Comparison of ENCODE assay signal across 29 mouse cellular contexts in the genomic region with DNA sequence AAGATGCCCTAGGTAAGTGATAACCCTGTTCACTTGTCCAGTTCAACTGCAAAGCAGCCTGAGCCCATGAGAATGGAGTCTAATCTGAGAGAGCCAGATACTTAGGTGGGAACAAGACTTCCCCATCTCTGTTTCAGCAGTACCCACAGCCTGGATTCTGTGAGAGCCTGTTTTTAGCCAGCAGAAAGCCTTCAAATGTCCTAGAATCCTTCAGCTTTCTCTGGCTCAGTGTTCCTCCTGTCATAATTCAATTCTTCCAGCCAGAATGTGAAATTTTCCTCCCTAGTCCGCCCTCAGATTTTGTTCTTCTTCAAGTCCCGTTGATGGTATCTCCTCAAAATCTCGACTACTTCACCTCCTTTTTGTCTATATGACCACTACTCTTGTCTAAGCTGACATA. TPM values are rescaled to one million over a fixed set of nuclear protein-coding genes. Genes with fewer than 3 reads are reported as not detected.
"Had no signal": no experiment of that assay in that cellular context is flagged by ENCODE, and none has a peak within 500 bp of the region (broad histone marks: within the 10 kb centered on the region; RNA-seq: fewer than 3 reads in every experiment).

No protein-coding gene starts in this region.

- DNase-seq: gastrocnemius, postnatal 14 days; gastrocnemius, postnatal 36 days; heart, adult 11 months; heart, adult 2 months; heart, postnatal 14 days; heart, postnatal 36 days; kidney, adult 11 months; kidney, adult 2 months; kidney, adult 9 months; kidney, postnatal 14 days; kidney, postnatal 36 days; layer of hippocampus, adult 9-11 months; layer of hippocampus, postnatal 36 days; left cerebral cortex, postnatal 4 days; liver; liver, embryonic 13.5 days had no signal

- ATAC-seq: hindbrain, postnatal 0 days; intestine, embryonic 16.5 days had no signal

- H3K36me3 ChIP-seq: heart, embryonic 10.5 days; heart, embryonic 13.5 days; heart, embryonic 15.5 days; hindbrain, embryonic 13.5 days; hindbrain, embryonic 15.5 days; kidney, embryonic 15.5 days; limb, embryonic 12.5 days; liver, embryonic 13.5 days; liver, embryonic 15.5 days had no signal

- H3K4me1 ChIP-seq: heart, embryonic 10.5 days; heart, embryonic 13.5 days; heart, embryonic 15.5 days; hindbrain, embryonic 13.5 days; hindbrain, embryonic 15.5 days; kidney, embryonic 15.5 days; limb, embryonic 12.5 days; liver, embryonic 13.5 days; liver, embryonic 15.5 days had no signal

- H3K9ac ChIP-seq: heart, embryonic 13.5 days; heart, embryonic 15.5 days; hindbrain, embryonic 13.5 days; hindbrain, embryonic 15.5 days; kidney, embryonic 15.5 days; limb, embryonic 12.5 days; liver, embryonic 13.5 days; liver, embryonic 15.5 days had no signal

- H3K9me3 ChIP-seq: heart, embryonic 10.5 days; heart, embryonic 13.5 days; heart, embryonic 15.5 days; hindbrain, embryonic 13.5 days; hindbrain, embryonic 15.5 days; kidney, embryonic 15.5 days; limb, embryonic 12.5 days; liver, embryonic 13.5 days; liver, embryonic 15.5 days had no signal

- H3K4me2 ChIP-seq: heart, embryonic 13.5 days; heart, embryonic 15.5 days; hindbrain, embryonic 13.5 days; hindbrain, embryonic 15.5 days; kidney, embryonic 15.5 days; limb, embryonic 12.5 days; liver, embryonic 11.5 days; liver, embryonic 13.5 days; liver, embryonic 15.5 days had no signal

- H3K4me3 ChIP-seq: heart, adult 2 months; heart, embryonic 10.5 days; heart, embryonic 13.5 days; heart, embryonic 15.5 days; hindbrain, embryonic 13.5 days; hindbrain, embryonic 15.5 days; kidney, embryonic 15.5 days; limb, embryonic 12.5 days; liver, embryonic 13.5 days; liver, embryonic 15.5 days had no signal

- H3K27me3 ChIP-seq: heart, embryonic 15.5 days; hindbrain, embryonic 15.5 days; liver, embryonic 13.5 days; liver, embryonic 15.5 days had no signal

- H3K27ac ChIP-seq: heart, adult 2 months; heart, embryonic 10.5 days; heart, embryonic 13.5 days; heart, embryonic 15.5 days; hindbrain, embryonic 13.5 days; hindbrain, embryonic 15.5 days; hindbrain, postnatal 0 days; kidney, embryonic 15.5 days; kidney, postnatal 0 days; limb, embryonic 12.5 days; liver, embryonic 13.5 days; liver, embryonic 15.5 days had no signal

RNA-seq across cellular contexts. Expression of a gene that starts 22.8 kb away (rescaled TPM):
- total RNA-seq: hematopoietic stem cell, adult 5-6 weeks had no signal
